Mouse (Mus musculus): ENCODE results near the gene 4930469K13Rik. TPM values are rescaled to one million over a fixed set of nuclear protein-coding genes. Genes with fewer than 3 reads are reported as not detected.

The 4930469K13Rik gene
- polyA plus RNA-seq, 1 experiment from 2014 or later = not detected

GRCm38 (mm10) chr11:34042808-34043207 lies 55.5 kb downstream of the 4930469K13Rik start:
- ATAC-seq (replicated peaks; ENCODE audit: insufficient number of reproducible peaks, low FRiP score, low TSS enrichment) = no peak
- H3K9me3 ChIP-seq (replicated peaks; ENCODE audit: control insufficient read depth, low read length) = no peaks in the 10 kb centered on the region
- no peak overlapping the region for H3K4me3 ChIP-seq (ENCODE audit: low read depth, low read length)
- H3K4me2 ChIP-seq = no peak overlapping the region
- no peaks in the 10 kb centered on the region for H3K4me1 ChIP-seq (ENCODE audit: control insufficient read depth, insufficient read depth, low read length)
- H3K27me3 ChIP-seq (ENCODE audit: control insufficient read depth, insufficient read depth, low read length) = no peaks in the 10 kb centered on the region
- H3K9ac ChIP-seq (ENCODE audit: low read depth, low read length) = no peak overlapping the region
- H3K36me3 ChIP-seq (ENCODE audit: control insufficient read depth, insufficient read depth, low read length) = no peaks in the 10 kb centered on the region
- 52% methylated on average over 1 of the region's 1 CpGs for WGBS (ENCODE audit: insufficient replicate concordance)
- H3K27ac ChIP-seq (ENCODE audit: low read depth, low read length) = no peak overlapping the region

- Histone ChIP-seq H3K9ac (ENCODE audit: low read depth, low read length) (no peak overlapping the region), H3K27me3 (ENCODE audit: control insufficient read depth, insufficient read depth, low read length) (no peaks in the 10 kb centered on the region), H3K27ac (ENCODE audit: low read depth, low read length) (no peak overlapping the region), H3K4me3 (ENCODE audit: low read depth, low read length) (no peak overlapping the region), H3K9me3 (replicated peaks; ENCODE audit: control insufficient read depth, low read length) (no peaks in the 10 kb centered on the region), H3K4me2 (no peak overlapping the region), H3K4me1 (ENCODE audit: control insufficient read depth, insufficient read depth, low read length) (no peaks in the 10 kb centered on the region), H3K36me3 (ENCODE audit: control insufficient read depth, insufficient read depth, low read length) (no peaks in the 10 kb centered on the region)
- WGBS (ENCODE audit: insufficient replicate concordance) = 75% methylated on average over 5 of the region's 5 CpGs
- ATAC-seq (replicated peaks; ENCODE audit: insufficient number of reproducible peaks, low FRiP score, low TSS enrichment) = no peak
Measured at GRCm38 (mm10) chr11:34040061-34040460, 58.3 kb downstream of the 4930469K13Rik start.

DNA sequence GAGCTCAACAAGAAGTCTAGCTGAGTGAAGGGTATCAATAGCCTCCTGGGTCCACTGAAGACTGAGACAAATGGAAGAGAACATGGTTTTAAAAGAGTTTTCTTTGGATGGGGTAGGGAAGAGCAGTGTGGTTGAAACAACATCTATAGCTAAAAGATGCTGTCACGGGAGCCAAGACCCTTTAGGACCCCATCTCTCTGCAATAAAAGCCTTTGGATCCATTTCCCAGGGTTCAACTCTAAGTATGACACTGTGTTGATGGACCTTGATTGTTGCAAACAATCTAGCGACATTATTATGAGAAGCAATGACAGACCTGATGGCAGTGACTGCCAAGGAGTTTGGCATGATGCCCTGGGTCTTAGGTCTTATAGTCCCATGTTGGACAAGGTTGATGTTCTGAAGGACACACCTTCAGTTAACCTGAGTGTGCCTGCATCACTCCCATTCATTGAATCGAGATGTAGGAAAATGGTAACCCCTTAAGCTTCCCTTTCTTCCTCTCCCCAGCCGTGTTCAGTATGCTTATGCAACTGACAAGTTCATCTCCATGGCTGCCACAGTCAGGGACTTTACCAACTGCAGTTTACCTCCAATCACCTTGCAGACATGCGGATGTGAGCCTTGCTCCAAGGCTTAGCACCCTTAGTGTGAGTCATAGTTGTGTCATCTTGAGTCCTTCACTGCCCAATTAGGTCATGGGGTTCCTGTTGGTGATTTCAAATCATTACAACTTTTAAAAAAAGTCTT lies 62.3 kb downstream of the 4930469K13Rik start:
- no peak overlapping the region for H3K27ac ChIP-seq (ENCODE audit: low read depth, low read length)
- H3K9ac ChIP-seq (ENCODE audit: low read depth, low read length) = no peak overlapping the region
- H3K9me3 ChIP-seq (replicated peaks; ENCODE audit: control insufficient read depth, low read length) = no peaks in the 10 kb centered on the region
- no peak overlapping the region for H3K4me2 ChIP-seq
- ATAC-seq (replicated peaks; ENCODE audit: insufficient number of reproducible peaks, low FRiP score, low TSS enrichment) = no peak
- H3K36me3 ChIP-seq (ENCODE audit: control insufficient read depth, insufficient read depth, low read length) = no peaks in the 10 kb centered on the region
- H3K27me3 ChIP-seq (ENCODE audit: control insufficient read depth, insufficient read depth, low read length) = no peaks in the 10 kb centered on the region
- no peaks in the 10 kb centered on the region for H3K4me1 ChIP-seq (ENCODE audit: control insufficient read depth, insufficient read depth, low read length)
- WGBS (ENCODE audit: insufficient replicate concordance) = 78% methylated on average over 5 of the region's 5 CpGs
- H3K4me3 ChIP-seq (ENCODE audit: low read depth, low read length) = no peak overlapping the region

- no peak for ATAC-seq (replicated peaks; ENCODE audit: insufficient number of reproducible peaks, low FRiP score, low TSS enrichment)
- WGBS (ENCODE audit: insufficient replicate concordance) = 49% methylated on average over 2 of the region's 2 CpGs
- Histone ChIP-seq H3K36me3 (ENCODE audit: control insufficient read depth, insufficient read depth, low read length) (no peaks in the 10 kb centered on the region), H3K9me3 (replicated peaks; ENCODE audit: control insufficient read depth, low read length) (no peaks in the 10 kb centered on the region), H3K4me2 (no peak overlapping the region), H3K4me1 (ENCODE audit: control insufficient read depth, insufficient read depth, low read length) (no peaks in the 10 kb centered on the region), H3K9ac (ENCODE audit: low read depth, low read length) (no peak overlapping the region), H3K27ac (ENCODE audit: low read depth, low read length) (no peak overlapping the region), H3K27me3 (ENCODE audit: control insufficient read depth, insufficient read depth, low read length) (no peaks in the 10 kb centered on the region), H3K4me3 (ENCODE audit: low read depth, low read length) (no peak overlapping the region)
Measured at GRCm38 (mm10) chr11:34034794-34035193, 63.6 kb downstream of the 4930469K13Rik start.

DNA sequence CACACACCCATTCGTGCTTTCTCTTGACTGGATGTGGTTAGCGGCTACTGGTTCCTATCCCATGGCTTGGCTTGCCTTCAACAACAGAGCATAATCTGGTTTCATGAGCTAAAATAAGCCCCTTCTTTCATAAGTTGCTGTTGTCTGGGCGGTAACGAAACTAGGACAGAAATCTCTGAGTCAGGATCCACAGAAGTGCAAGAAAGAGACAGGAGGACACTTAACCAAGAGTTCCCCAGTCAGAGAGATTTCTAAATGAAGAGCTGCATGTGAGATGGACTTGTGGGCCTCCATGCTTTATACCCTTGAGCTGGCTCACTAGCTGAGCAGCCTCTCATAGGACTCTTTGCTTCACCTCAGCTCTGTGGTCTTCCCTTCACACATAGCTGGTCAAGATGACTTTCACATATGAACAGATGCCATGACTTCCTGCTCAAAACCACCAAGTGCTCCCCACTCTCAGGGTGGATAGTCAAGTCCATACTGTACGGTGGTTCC lies 64.3 kb downstream of the 4930469K13Rik start:
- no peak for ATAC-seq (replicated peaks; ENCODE audit: insufficient number of reproducible peaks, low FRiP score, low TSS enrichment)
- H3K4me1 ChIP-seq (ENCODE audit: control insufficient read depth, insufficient read depth, low read length) = no peaks in the 10 kb centered on the region
- no peak overlapping the region for H3K9ac ChIP-seq (ENCODE audit: low read depth, low read length)
- H3K4me3 ChIP-seq (ENCODE audit: low read depth, low read length) = no peak overlapping the region
- H3K27ac ChIP-seq (ENCODE audit: low read depth, low read length) = no peak overlapping the region
- H3K36me3 ChIP-seq (ENCODE audit: control insufficient read depth, insufficient read depth, low read length) = no peaks in the 10 kb centered on the region
- no peaks in the 10 kb centered on the region for H3K9me3 ChIP-seq (replicated peaks; ENCODE audit: control insufficient read depth, low read length)
- no peak overlapping the region for H3K4me2 ChIP-seq
- WGBS (ENCODE audit: insufficient replicate concordance) = 90% methylated on average over 5 of the region's 5 CpGs
- H3K27me3 ChIP-seq (ENCODE audit: control insufficient read depth, insufficient read depth, low read length) = no peaks in the 10 kb centered on the region

GRCm38 (mm10) chr11:34031015-34031805 lies 67.1 kb downstream of the 4930469K13Rik start:
- Histone ChIP-seq H3K4me1 (ENCODE audit: control insufficient read depth, insufficient read depth, low read length) (no peaks in the 10 kb centered on the region), H3K4me2 (peak overlapping the region; percentile 14; the same call in 1 of the 2 replicates), H3K27me3 (ENCODE audit: control insufficient read depth, insufficient read depth, low read length) (no peaks in the 10 kb centered on the region), H3K27ac (ENCODE audit: low read depth, low read length) (no peak overlapping the region), H3K4me3 (ENCODE audit: low read depth, low read length) (no peak overlapping the region), H3K9me3 (replicated peaks; ENCODE audit: control insufficient read depth, low read length) (no peaks in the 10 kb centered on the region), H3K36me3 (ENCODE audit: control insufficient read depth, insufficient read depth, low read length) (no peaks in the 10 kb centered on the region), H3K9ac (ENCODE audit: low read depth, low read length) (no peak overlapping the region)
- 45% methylated on average over 8 of the region's 8 CpGs for WGBS (ENCODE audit: insufficient replicate concordance)
- no peak for ATAC-seq (replicated peaks; ENCODE audit: insufficient number of reproducible peaks, low FRiP score, low TSS enrichment)

DNA sequence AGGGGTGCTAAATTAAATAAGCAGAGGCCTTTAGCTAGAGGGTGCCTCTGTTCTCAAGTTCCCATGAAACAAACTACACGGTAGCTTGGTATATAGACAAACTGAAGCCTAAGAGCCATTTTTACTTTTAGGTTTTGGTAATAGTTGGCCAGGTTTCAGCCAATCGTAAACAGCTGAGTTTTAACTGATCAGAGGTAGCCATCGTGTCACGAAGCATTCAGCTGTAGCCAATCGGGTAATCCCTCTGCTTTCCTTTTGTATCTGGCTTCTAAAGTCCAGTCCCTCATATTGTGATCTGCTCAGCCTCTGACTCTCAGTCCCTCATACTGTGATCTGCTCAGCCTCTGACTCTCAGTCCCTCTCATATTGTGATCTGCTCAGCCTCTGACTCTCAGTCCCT lies 68.7 kb downstream of the 4930469K13Rik start:
- Histone ChIP-seq H3K36me3 (ENCODE audit: control insufficient read depth, insufficient read depth, low read length) (no peaks in the 10 kb centered on the region), H3K4me3 (ENCODE audit: low read depth, low read length) (no peak overlapping the region), H3K9ac (ENCODE audit: low read depth, low read length) (no peak overlapping the region), H3K27ac (ENCODE audit: low read depth, low read length) (no peak overlapping the region), H3K27me3 (ENCODE audit: control insufficient read depth, insufficient read depth, low read length) (no peaks in the 10 kb centered on the region), H3K4me2 (no peak overlapping the region), H3K4me1 (ENCODE audit: control insufficient read depth, insufficient read depth, low read length) (no peaks in the 10 kb centered on the region), H3K9me3 (replicated peaks; ENCODE audit: control insufficient read depth, low read length) (no peaks in the 10 kb centered on the region)
- no peak for ATAC-seq (replicated peaks; ENCODE audit: insufficient number of reproducible peaks, low FRiP score, low TSS enrichment)
- 67% methylated on average over 5 of the region's 5 CpGs for WGBS (ENCODE audit: insufficient replicate concordance)

DNA sequence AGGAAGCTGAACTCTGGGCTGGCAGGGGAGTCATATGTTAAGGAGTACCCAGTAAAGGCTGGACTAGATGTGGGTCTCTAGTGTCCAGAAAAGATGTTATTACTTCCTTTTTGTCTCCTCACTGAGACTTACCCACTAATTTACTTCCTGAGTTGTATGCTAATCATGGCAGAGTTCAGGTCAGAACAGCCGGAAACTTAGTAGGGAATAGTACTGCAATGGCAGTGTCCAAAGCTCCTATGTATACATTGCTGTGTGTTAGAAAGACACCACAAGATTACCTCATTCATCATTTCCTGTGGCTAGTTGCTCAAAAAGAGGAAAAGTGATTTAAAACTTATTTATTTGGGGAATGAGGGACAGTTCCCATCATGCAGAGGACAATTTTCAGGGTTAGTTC lies 73.3 kb downstream of the 4930469K13Rik start:
- H3K4me1 ChIP-seq (ENCODE audit: control insufficient read depth, insufficient read depth, low read length) = no peaks in the 10 kb centered on the region
- no peak for ATAC-seq (replicated peaks; ENCODE audit: insufficient number of reproducible peaks, low FRiP score, low TSS enrichment)
- H3K4me2 ChIP-seq = no peak overlapping the region
- H3K4me3 ChIP-seq (ENCODE audit: low read depth, low read length) = no peak overlapping the region
- WGBS (ENCODE audit: insufficient replicate concordance) = 79% methylated on average over 1 of the region's 1 CpGs
- H3K27ac ChIP-seq (ENCODE audit: low read depth, low read length) = no peak overlapping the region
- no peaks in the 10 kb centered on the region for H3K27me3 ChIP-seq (ENCODE audit: control insufficient read depth, insufficient read depth, low read length)
- no peak overlapping the region for H3K9ac ChIP-seq (ENCODE audit: low read depth, low read length)
- no peaks in the 10 kb centered on the region for H3K9me3 ChIP-seq (replicated peaks; ENCODE audit: control insufficient read depth, low read length)
- no peaks in the 10 kb centered on the region for H3K36me3 ChIP-seq (ENCODE audit: control insufficient read depth, insufficient read depth, low read length)
